Mouse (Mus musculus) heart, adult 9 months (tissue): ENCODE measurements around the gene Smtn.

Experiments
- DNase-seq, 2 experiments: peaks; one replicate each; pipeline ENCODE4 v3.0.0; 2022; ENCODE audit warnings: low spot score in 2 of 2

Smtn gene

DNA sequence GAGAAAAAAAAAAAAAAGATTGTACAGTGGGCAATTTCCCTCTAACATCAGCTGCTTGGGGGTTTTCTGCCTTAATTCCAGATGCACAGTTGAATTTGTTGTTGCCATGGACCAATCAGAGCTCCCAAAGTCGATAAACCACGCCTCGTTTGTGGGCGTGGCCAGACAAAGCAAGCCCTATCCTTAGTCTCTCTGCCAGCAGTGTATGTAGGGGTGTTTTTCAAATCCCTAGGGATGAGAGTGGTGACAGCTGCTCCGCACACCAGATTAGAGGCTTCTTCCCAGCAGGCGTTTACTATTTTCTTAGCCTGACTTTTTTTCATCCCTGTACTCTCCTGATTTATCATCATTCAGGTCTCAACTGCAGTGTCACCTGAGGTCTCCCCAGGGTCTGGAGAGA, 7.6 kb upstream of the Smtn start:
- no peak for DNase-seq

GRCm38 (mm10) chr11:3547047-3547446, 6.6 kb upstream of the Smtn start:
- DNase-seq, result no peak

DNA sequence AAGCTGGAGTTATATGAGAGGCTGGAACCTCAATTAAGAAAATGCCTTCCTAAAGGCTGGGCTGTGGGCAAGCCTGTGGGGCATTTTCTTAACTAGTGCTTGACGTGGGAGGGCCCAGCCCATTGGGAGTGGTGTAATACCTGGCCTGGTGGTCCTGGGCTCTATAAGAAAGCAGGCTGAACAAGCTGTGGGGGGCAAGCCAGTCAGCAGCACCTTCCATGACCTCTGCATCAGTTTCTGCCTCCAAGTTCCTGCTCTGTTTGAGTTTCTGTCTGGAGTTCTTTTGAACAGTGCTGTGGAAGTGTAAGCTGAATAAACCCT, 5.8 kb upstream of the Smtn start:
- DNase-seq, result no peak

- DNase-seq, result no peak
Observed at GRCm38 (mm10) chr11:3545531-3546241, 5.3 kb upstream of the Smtn start.

- no peak for DNase-seq
Observed at GRCm38 (mm10) chr11:3544409-3544808, 4.0 kb upstream of the Smtn start.

DNA sequence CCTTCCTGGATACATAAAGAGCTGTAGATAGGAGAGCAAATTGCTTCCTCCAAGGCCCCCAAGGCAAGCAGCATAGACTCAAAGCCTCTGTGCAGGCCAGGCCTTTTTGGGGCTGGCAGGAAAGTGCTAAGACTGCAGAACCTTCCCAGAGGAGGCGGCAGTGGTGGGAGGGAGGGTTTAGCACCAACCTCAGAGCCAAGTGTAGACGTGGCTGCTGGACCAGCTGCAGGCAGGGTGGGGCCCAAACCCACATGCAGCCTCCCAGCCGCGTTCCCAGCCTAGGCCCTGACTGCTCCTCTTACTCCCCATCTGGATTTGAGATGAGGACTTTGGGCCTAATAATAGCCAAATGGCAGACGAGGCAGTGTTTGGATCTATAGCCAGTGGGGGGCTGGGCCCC, 2.6 kb upstream of the Smtn start:
- peak; percentile 76 to 84 for DNase-seq

DNA sequence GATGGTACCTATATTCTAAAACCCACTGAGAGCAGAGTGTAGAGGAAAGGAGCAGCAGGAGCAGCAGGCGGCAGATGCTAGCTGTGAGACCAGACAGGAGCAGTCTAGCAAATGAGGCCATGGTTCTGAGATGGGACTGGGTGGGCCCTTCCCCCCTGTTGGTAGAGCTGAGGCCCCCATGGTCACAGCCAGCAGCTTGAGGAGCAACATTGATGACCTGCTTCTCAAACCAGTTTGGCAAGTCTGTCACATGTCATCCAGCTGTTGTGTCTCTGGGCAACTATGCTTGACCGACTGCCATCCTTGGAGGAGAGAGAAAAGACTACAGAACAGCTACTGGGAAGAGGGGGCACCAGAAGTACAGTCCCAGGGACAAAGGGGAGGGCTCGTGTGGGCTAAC, 1.5 kb upstream of the Smtn start:
- DNase-seq, result no peak

- DNase-seq, result no peak
Observed at GRCm38 (mm10) chr11:3539826-3540196, 601 bp downstream of the Smtn start.

GRCm38 (mm10) chr11:3539111-3539825, 1.1 kb downstream of the Smtn start:
- DNase-seq, result peak; percentile 97 to 98

DNA sequence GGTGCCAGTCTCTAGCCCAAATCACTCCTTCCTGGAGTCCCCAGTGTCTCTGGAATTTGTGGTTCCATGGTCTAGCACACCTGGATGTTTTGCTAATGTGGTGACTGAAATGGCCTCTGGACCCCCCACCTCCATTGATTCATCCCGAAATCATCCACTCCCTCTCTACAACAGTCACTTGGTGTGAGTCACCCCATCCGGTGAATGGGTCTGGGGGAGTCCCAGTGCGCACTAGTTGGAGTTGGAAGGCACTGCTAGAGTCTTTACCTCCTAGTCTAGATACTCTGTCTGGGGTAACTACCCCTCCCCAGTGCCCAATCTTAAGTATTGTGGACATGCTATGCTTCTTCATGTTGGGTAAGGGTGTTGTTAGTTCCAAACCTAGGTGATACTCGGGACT, 2.1 kb downstream of the Smtn start:
- DNase-seq, result no peak

GRCm38 (mm10) chr11:3537711-3538110, 2.7 kb downstream of the Smtn start:
- no peak for DNase-seq

DNA sequence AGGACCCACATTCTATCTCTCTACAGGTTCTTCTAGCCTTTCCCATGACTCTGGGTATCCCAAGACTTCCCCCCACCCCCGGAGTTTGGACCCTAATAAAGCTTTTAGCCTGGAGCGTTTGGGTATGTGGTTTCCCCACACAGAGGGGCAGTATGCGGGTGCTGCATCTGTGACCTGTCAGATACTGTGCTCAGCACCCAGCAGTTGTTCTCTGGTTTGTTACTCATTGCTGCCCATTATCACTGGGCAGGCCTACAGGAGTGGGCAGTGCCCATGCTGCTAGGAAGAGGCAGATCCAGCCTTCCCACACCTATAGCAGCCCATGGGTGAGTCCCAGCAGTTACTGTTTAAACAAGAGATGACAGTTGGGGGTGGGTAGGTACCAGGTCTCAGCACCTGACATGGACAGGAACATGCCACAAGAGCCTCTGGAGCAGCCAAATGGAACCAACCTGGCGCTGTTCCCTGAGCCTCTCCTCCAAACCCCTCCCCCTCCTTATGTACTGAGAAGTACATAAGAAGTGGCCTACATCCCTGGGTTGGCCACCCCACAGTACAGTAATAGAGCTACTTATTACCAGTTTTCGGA, 3.6 kb downstream of the Smtn start:
- no peak for DNase-seq

DNA sequence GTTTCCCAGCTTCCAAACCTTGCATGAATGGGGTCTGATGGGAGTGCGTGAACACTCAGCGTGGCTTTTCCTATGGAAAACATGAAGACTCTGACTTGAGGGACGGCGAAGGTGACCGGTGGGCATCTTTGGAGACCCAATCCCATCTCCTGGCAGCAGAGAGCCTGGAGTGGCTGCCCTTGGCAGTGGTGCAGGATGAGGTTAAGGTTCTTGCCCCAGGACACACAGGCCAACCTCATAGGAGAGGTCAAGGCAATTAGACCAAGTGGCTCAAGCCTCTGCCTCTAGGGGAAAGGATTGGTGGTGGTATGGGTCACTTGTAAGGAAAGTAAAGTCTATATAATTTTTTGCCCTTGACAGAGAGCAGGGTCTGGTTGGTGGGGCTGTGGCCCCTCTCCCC, 4.3 kb downstream of the Smtn start:
- no peak for DNase-seq

- peak; percentile 97 for DNase-seq
Observed at GRCm38 (mm10) chr11:3535406-3535986, 4.9 kb downstream of the Smtn start.

DNA sequence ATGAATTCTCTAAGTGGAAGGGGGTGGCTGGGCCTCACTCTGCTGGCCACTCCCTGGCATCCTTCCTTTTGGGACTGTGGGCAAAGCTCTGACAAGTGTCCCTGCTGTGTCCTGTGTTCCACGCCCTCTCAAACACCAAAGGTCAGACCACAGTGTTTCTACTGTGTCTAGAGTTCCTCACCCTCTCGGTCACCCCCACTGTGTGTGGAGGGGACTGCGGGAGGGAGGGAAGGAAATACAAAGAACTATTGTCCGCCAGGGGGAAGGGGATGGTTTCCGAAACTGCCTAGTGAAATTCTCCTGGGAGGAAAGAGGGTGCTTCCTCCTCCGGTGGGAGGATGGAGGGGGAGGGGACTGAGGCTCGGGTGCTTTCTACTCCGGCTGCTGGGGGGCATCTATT, 5.5 kb downstream of the Smtn start:
- DNase-seq, result no peak

DNA sequence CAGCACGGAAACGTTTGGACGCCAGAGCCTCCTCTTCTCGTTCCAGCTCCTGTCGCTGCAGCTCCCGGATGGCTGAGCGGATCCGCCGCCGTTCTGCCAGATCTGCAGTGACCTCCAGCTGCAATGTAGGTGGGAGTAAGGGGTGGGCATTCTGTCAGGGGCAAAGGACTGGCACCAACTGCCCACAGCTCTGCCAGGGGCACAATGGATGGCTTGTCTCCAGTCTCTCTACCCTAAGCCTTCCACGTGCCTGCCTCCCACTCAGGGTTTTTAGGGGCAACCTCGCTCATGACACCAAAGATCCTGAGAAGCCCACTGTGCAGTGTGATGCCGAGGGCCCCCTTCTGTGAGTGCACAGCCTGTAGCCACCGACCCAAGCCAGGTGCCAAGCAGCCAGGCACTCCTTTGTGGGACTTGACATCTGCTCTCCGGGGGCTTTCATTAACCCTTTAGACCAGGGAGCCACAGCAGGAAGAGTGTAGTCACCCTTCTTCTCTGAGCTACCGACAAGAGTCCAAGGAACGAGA, 6.9 kb downstream of the Smtn start:
- DNase-seq, result no peak

DNA sequence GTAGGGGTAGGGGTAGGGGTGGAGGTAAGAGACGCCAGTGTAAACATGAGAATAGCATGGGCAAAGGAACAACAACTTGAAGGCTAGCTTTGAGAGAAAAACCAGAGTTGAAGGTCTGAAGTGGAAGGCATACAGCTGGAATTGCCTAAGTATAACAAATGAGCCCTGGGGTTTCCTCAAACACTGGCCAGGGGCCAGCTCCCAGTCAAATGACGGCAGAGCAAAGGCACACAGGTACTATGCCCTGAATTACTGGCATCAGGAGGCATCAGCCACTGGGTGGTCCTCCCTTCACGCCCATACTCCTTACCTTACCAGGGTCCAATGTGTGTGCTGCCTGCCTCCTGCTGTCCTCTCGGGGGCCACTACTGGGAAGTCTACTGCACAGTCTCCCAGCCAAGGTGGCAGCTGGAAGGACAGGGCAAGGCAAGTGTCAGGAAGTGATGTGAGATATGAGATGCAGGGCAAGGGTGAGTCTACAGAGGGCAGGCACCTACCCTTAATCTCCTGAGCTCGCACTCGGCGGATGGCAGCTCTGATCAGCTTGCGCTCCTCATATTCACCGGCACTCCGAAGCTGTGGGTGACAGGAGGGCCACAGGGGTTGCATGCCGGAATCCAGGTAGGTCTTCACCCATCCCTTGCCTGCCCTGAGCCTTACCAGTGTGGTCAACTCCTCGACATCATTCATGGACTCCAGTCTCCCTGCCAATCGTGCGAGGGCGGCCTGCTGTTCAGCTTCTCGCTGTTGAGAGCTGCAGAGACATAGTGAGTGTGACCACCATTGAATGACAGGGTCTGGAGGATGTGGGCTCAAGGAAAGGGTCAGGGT, 8.1 kb downstream of the Smtn start:
- no peak for DNase-seq

DNA sequence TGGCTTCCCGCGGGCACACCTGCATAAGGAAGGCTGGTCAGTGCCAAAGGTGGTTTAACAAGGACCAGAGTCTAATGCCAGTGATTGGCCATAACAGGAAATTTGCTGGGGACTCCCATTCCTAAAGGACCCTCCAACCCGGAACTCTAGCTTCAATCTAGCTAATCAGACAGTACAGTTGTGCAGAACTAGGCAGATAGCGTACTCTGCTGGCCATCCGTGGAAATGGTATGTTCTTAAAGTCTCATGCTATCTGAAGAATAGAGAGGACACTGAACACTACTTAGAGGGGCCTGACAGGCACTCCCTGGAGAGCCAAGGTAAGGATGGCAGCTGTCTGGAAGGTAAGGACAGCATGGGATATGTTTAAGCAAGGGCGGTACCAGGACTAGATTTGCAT, 8.8 kb downstream of the Smtn start:
- no peak for DNase-seq

DNA sequence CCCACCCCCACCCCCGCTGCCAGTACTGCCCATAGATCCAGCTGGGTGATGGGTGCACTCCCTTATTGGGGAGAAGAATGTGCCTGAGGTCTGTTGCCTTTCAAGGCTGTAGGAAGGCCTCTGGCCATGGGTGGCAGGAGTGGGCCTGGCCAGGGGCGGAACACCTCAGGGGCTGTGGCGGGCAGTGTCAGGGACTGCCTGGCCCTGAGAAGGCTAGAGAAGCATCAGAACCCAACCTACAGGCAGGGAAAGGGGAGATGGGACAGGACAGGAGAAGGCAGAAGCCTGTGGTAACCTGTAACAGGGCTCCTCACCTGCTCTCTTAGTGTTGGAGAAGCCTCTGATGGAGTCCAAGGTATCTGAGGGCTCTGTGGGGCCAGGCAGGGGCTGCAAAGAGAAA, 9.7 kb downstream of the Smtn start:
- no peak for DNase-seq

- DNase-seq, result no peak
Observed at GRCm38 (mm10) chr11:3529476-3530252, 10.7 kb downstream of the Smtn start.

DNA sequence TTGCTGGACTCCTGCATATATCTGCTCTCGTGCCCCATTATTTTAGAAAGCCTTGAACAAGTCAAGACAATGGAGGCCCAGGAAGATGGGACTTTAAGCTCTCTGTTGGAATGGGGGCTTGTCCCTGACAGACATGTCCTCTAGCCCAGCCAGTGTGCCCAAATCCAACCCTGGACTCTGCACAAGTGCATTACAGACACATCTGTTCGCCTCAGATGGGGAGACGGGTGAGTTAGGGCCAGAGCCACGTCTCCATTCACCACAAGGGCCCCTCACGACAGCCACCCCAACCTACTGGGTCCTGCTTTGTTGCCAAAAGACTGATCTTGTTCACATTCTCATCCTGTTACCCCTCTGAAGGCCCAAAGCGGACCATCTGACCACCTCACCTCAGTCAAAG, 12.2 kb downstream of the Smtn start:
- DNase-seq, result no peak
